Mouse (Mus musculus) kidney, adult 2 months (tissue): Measurements from ENCODE around the gene Zdhhc9.

Experiments used
- CTCF ChIP-seq: fragments of 200-500 bp; conservative IDR thresholded peaks from 2 replicates; pipeline ENCODE4 v1.5.1; 2011; ENCODE audit warnings: low read depth, mild to moderate bottlenecking, control low read depth, low read length, moderate library complexity, mixed read lengths; ENCODE audit not compliant: insufficient read depth, insufficient read length
- POLR2A ChIP-seq: fragments of 200-500 bp; IDR thresholded peaks from one replicate; pipeline ENCODE4 v1.6.1; 2011; ENCODE audit warnings: low read depth, low read length, control low read depth

GRCm38 (mm10) chrX:48153949-48154348 is 54.7 kb downstream of the Zdhhc9 start:
- TF ChIP-seq POLR2A (no peak), CTCF (no peak)
